Mouse (Mus musculus) cerebellum, adult 8-10 months (tissue): ENCODE data around the gene Tmem106c.

Source experiments
- DNase-seq: peaks from one replicate; pipeline ENCODE4 v3.0.0; 2022

Tmem106c gene

GRCm38 (mm10) chr15:97963989-97964835, at the start of gene Tmem106c:
Tmem106c (plus strand) TSS chr15:97964200.
- DNase-seq: peak; percentile 92

- DNase-seq: no peak
Observed at GRCm38 (mm10) chr15:97914331-97914747, 49.7 kb upstream of the Tmem106c start.

- DNase-seq: no peak
Observed at GRCm38 (mm10) chr15:97917994-97918393, 46.0 kb upstream of the Tmem106c start.

- DNase-seq: no peak
Observed at GRCm38 (mm10) chr15:97919217-97919616, 44.8 kb upstream of the Tmem106c start.

- no peak for DNase-seq
Observed at GRCm38 (mm10) chr15:97920306-97920705, 43.7 kb upstream of the Tmem106c start.

- DNase-seq: no peak
Observed at GRCm38 (mm10) chr15:97921796-97922195, 42.2 kb upstream of the Tmem106c start.

- no peak for DNase-seq
Observed at GRCm38 (mm10) chr15:97922421-97922820, 41.6 kb upstream of the Tmem106c start.

- no peak for DNase-seq
Observed at GRCm38 (mm10) chr15:97927018-97927417, 37.0 kb upstream of the Tmem106c start.

GRCm38 (mm10) chr15:97927821-97928220, 36.2 kb upstream of the Tmem106c start:
- no peak for DNase-seq

- no peak for DNase-seq
Observed at GRCm38 (mm10) chr15:97929259-97929824, 34.7 kb upstream of the Tmem106c start.

GRCm38 (mm10) chr15:97932441-97932840, 31.6 kb upstream of the Tmem106c start:
- DNase-seq: no peak

GRCm38 (mm10) chr15:97938580-97938979, 25.4 kb upstream of the Tmem106c start:
- no peak for DNase-seq

- DNase-seq: no peak
Observed at GRCm38 (mm10) chr15:97940088-97940487, 23.9 kb upstream of the Tmem106c start.

- DNase-seq: no peak
Observed at GRCm38 (mm10) chr15:97941306-97941705, 22.7 kb upstream of the Tmem106c start.

- no peak for DNase-seq
Observed at GRCm38 (mm10) chr15:97942538-97942937, 21.5 kb upstream of the Tmem106c start.

GRCm38 (mm10) chr15:97943356-97943755, 20.6 kb upstream of the Tmem106c start:
- DNase-seq: no peak

GRCm38 (mm10) chr15:97944919-97945574, 19.0 kb upstream of the Tmem106c start:
- DNase-seq: no peak

GRCm38 (mm10) chr15:97945656-97946315, 18.2 kb upstream of the Tmem106c start:
- no peak for DNase-seq

- no peak for DNase-seq
Observed at GRCm38 (mm10) chr15:97948720-97949119, 15.3 kb upstream of the Tmem106c start.

- DNase-seq: no peak
Observed at GRCm38 (mm10) chr15:97949706-97950105, 14.3 kb upstream of the Tmem106c start.

GRCm38 (mm10) chr15:97950240-97950639, 13.8 kb upstream of the Tmem106c start:
- no peak for DNase-seq

GRCm38 (mm10) chr15:97952137-97952888, 11.7 kb upstream of the Tmem106c start:
- peak; percentile 55 for DNase-seq

- no peak for DNase-seq
Observed at GRCm38 (mm10) chr15:97952889-97953189, 11.2 kb upstream of the Tmem106c start.
